Mouse (Mus musculus) induced T-regulatory cell, adult 2 months (primary cell): ENCODE measurements around the gene Kif6.

Experiments used
- DNase-seq: peaks from one replicate; pipeline ENCODE4 v3.0.0-alpha.2; 2012; ENCODE audit warnings: low read depth

The Kif6 gene

DNA sequence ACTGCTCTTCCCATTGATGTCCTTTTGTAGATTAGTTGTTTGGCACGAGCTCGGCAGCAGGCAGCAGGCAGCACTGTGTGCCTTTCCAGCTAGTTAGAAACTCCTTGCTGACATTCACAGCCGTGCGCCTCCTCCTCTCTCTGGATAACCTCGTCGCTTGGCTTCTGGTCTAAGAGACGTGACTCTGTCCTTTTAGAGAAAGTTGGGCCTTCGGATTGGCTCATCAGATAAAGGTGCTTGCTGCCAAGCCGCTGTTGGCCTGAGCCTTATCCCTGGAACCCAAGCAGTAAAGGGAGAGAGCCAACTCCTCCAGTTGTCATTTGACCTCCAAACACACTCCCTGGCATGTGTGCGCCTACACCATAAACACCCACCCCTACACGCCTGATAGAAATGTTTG lies 123.4 kb downstream of the Kif6 start:
- DNase-seq = no peak

GRCm38 (mm10) chr17:49739896-49740679 lies 125.2 kb downstream of the Kif6 start:
- no peak for DNase-seq

- DNase-seq = no peak
Measured at GRCm38 (mm10) chr17:49741172-49741571, 126.2 kb downstream of the Kif6 start.

DNA sequence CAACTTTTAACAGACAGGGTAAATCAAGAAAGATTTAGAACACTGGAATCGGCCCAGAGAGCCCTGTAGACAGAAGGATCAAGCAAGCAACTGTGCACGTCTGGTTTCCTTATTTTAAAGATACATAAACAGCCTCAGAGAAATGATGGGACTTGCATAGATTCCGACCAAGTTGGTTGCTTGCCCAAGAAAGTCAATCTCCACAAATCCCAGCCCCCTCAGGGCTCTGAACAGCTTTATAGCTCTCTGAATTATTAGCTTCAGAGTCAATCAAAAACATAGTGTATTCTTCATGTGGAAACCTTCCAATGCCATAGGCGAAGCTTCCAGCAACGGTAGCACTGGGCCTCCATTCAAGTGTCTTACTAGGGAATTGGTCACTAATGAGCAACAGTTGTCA lies 127.0 kb downstream of the Kif6 start:
- DNase-seq = no peak

GRCm38 (mm10) chr17:49743580-49744463 lies 128.9 kb downstream of the Kif6 start:
- DNase-seq = no peak

- no peak for DNase-seq
Measured at GRCm38 (mm10) chr17:49750889-49751324, 136.0 kb downstream of the Kif6 start.

DNA sequence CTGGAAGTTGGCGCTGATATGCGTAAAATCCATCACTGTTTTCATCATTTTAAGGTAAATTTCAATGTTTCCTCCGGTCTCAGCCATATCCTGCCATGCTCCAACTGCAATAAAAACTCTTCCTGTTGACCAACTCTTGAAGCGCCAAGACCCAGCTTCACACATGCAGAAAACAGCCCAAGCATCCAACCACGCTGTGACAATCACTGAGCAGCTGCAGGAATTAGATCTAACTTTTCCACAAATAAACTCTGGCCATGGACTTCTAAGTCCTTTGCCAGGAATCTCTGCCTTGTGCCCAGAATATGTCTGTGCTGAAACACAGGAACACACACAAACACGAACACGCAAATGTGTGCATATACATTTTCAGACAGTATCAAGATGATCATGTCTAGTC lies 138.9 kb downstream of the Kif6 start:
- DNase-seq = no peak

GRCm38 (mm10) chr17:49756862-49757261 lies 141.9 kb downstream of the Kif6 start:
- DNase-seq = no peak

GRCm38 (mm10) chr17:49759047-49759446 lies 144.1 kb downstream of the Kif6 start:
- DNase-seq = no peak

- no peak for DNase-seq
Measured at GRCm38 (mm10) chr17:49761260-49761659, 146.3 kb downstream of the Kif6 start.

DNA sequence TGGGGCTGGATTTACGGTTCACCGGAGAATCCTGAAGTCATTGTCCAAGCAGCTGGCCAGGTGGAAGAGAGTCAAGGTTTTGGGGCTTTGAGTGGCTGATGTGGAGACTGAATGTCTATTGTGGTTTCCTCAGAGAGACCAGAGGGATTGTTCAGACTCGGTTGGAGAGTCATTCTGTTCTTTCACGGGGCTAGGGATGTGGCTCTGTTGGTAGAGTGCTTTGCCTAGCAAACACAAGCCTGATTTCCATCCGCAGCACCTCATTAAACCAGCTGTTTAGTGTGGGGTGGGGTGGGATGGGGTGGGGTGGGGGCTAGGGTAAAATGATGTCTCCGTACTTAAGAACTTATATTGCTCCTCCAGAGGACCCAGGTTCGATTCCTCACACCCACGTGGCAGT lies 146.9 kb downstream of the Kif6 start:
- no peak for DNase-seq

DNA sequence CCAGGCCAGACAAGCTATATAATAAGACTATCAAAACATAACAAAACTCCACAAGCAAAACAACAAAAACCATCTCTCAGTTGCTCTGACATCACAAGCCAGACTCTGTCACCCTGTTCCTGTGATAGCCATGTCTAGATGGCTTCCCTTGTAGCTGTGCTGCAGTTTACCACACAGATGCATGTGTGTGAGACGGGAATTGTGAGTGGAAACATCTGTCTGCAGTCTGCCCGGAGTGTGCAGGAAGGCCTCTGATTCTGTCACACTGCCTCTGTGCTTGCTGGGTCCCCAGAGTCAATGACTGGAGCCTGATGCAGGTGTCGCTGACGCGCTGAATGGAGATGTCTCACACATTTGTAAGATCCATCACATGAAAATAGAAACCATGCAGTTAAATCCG lies 150.0 kb downstream of the Kif6 start:
- DNase-seq = no peak

- no peak for DNase-seq
Measured at GRCm38 (mm10) chr17:49767717-49768370, 152.9 kb downstream of the Kif6 start.

- DNase-seq = no peak
Measured at GRCm38 (mm10) chr17:49771703-49772315, 156.9 kb downstream of the Kif6 start.

GRCm38 (mm10) chr17:49777115-49777839 lies 162.3 kb downstream of the Kif6 start:
- DNase-seq = no peak

DNA sequence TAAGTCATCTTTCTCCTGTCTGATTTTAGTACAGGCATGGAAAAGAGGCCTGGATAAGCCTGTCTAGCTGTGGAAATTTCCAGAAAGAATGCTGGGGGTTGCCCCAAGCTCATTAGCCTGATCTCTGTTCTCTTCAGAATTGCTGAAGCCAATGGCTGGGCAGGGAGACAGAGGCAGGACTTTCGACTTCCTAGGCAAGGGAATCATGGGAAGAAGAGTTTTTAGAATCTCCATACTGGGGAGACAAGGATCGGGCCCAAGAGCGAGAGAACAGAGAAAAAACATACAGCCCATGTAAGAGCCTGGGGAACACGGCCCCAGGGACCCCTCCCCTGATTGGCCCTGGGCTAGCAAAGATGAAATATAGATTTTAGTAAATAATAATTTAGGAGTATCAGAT lies 164.1 kb downstream of the Kif6 start:
- DNase-seq = no peak

- DNase-seq = no peak
Measured at GRCm38 (mm10) chr17:49779576-49779975, 164.6 kb downstream of the Kif6 start.

GRCm38 (mm10) chr17:49785851-49786250 lies 170.9 kb downstream of the Kif6 start:
- no peak for DNase-seq

GRCm38 (mm10) chr17:49787351-49787750 lies 172.4 kb downstream of the Kif6 start:
- DNase-seq = no peak

DNA sequence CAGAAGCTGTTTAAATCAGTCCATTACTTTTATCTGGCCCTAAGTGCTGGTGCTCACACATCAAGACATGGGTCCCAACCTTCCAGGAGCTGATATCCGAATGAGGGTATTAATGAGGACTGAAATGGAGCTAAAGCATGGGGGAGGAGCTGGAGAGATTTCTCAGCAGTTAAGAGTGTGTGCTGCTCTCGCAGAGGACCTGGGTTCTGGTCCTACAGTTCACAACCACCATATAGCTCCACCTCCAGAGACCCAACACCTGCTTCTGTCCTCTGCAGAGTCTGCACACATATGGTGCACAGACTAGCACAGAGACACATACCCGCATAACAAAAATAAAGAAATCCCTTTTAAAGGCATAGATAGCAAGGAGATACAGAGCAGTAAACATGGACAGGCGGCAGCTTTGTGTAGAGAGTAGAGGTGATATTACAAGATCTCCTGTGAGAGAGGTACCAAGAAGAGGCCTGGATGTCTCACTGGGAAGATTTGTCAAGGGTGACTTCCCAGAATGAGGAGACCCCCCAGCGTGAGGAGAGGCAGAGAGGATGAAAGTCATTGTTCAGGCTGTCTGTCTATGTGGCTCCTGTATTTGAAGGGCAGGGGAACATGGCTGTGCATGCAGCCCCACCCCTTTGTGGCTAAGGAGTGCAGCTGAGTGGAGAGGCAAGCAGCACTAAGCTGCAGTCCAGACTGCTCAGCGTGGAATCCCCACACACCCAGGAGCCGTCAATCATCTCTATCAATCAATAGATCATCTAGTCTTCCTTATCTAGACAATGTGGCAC lies 173.4 kb downstream of the Kif6 start:
- DNase-seq = no peak

DNA sequence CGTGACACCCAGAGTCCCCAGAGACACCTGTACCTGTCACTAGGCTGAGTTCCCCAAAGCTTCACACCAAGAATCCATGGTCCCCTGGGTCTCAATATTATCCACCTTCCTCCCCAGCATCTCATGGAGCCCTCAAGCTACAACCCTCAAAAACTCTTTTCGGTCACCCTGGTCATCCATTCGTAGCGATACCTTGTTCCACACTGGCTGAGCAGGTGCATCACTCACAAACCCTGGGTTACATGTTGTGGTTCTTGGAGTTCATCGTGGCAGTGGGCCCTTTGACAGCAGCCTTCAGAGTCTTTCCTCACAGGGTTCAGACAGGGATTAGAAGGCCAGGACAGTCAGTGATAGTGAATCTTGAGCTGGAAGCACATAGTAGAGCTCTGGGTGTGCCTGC lies 176.6 kb downstream of the Kif6 start:
- no peak for DNase-seq
